Mouse (Mus musculus): ENCODE results near the gene Cacfd1.

DNA sequence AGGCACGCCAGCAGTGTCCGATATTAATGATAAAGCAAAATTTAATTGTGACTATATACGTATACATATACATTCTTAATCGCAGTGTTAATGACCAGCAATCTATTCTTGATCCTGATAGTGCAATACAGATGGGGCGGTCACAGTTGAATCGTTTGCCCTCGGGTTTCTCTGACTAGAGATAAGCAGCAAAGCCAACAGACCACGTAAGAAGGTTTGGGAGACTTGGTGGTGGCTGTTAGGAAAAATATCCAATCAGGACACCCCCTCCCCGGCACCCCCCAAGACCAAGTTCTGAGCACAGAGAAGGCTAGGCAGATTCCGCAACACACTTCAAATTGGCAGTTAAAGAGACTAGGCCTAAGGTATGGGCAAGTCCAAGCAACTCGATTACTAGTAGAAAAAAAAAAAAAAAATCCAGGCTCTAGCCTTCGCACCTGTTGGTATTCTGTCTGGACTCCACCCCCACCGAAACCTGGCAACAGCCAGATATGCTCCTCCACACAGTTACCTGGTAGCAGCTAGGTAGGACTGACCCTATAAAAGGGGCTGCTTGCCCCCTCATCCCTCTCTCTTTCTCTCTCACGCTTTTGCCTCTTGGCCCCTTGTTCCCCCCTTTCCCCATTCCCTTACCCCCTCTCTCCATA lies 44.9 kb upstream of the Cacfd1 start:
- TF ChIP-seq CTCF (IDR thresholded peaks at IDR 0.05; ENCODE audit: control insufficient read depth, insufficient read depth, insufficient read length) (no peak), MAX (IDR thresholded peaks at IDR 0.05) (no peak), USF1 (IDR thresholded peaks at IDR 0.05; ENCODE audit: low read depth) (no peak), CEBPB (IDR thresholded peaks at IDR 0.05; ENCODE audit: low read depth) (no peak), MYOG (IDR thresholded peaks at IDR 0.05; ENCODE audit: control insufficient read depth, extremely low read depth, insufficient read length) (no peak), FOSL1 (IDR thresholded peaks at IDR 0.05; ENCODE audit: insufficient read depth, low read length, poor library complexity, severe bottlenecking) (no peak), MYOD1 (IDR thresholded peaks at IDR 0.05; ENCODE audit: control insufficient read depth, insufficient read length, low read depth) (no peak)
